In genomic region chr8:7808395-7808794, GRCm38 (mm10) we compare ENCODE assay signal across 28 mouse cellular contexts.
"Had no signal": no experiment of that assay in that cellular context is flagged by ENCODE, and none has a peak within 500 bp of the region (broad histone marks: within the 10 kb centered on the region; RNA-seq: fewer than 3 reads in every experiment).

No protein-coding gene starts in this region.

- H3K9ac ChIP-seq: limb, embryonic 12.5 days; limb, embryonic 13.5 days; limb, embryonic 15.5 days; liver, embryonic 12.5 days; liver, embryonic 13.5 days; liver, embryonic 14.5 days; liver, embryonic 15.5 days; liver, postnatal 0 days; lung, embryonic 15.5 days; midbrain, embryonic 12.5 days; midbrain, embryonic 13.5 days; midbrain, embryonic 15.5 days; neural tube, embryonic 12.5 days; neural tube, embryonic 13.5 days had no signal

- H3K27me3 ChIP-seq: limb, embryonic 12.5 days; limb, embryonic 13.5 days; limb, embryonic 15.5 days; liver, embryonic 12.5 days; liver, embryonic 13.5 days; liver, embryonic 15.5 days; lung, embryonic 15.5 days; megakaryocyte, embryonic 14.5 days; midbrain, embryonic 12.5 days; midbrain, embryonic 13.5 days; midbrain, embryonic 15.5 days; neural tube, embryonic 12.5 days; neural tube, embryonic 13.5 days had no signal

- ATAC-seq: liver, embryonic 12.5 days; liver, postnatal 0 days; midbrain, embryonic 13.5 days; midbrain, embryonic 15.5 days; midbrain, embryonic 16.5 days had no signal

- H3K4me1 ChIP-seq: limb, embryonic 10.5 days; limb, embryonic 12.5 days; limb, embryonic 13.5 days; limb, embryonic 15.5 days; liver, embryonic 12.5 days; liver, embryonic 13.5 days; liver, embryonic 15.5 days; lung, embryonic 15.5 days; megakaryocyte, embryonic 14.5 days; midbrain, embryonic 10.5 days; midbrain, embryonic 12.5 days; midbrain, embryonic 13.5 days; midbrain, embryonic 15.5 days; neural tube, embryonic 12.5 days; neural tube, embryonic 13.5 days had no signal

- DNase-seq: layer of hippocampus, postnatal 36 days; left cerebral cortex, postnatal 4 days; liver; liver, embryonic 13.5 days; liver, postnatal 0 days; lung, adult 18-20 months; midbrain, embryonic 14.5 days had no signal

- H3K36me3 ChIP-seq: limb, embryonic 10.5 days; limb, embryonic 12.5 days; limb, embryonic 13.5 days; limb, embryonic 15.5 days; liver, embryonic 12.5 days; liver, embryonic 13.5 days; liver, embryonic 15.5 days; lung, embryonic 15.5 days; midbrain, embryonic 10.5 days; midbrain, embryonic 12.5 days; midbrain, embryonic 13.5 days; midbrain, embryonic 15.5 days; neural tube, embryonic 12.5 days; neural tube, embryonic 13.5 days had no signal

- H3K27ac ChIP-seq: left cerebral cortex, adult 2 months; limb, embryonic 10.5 days; limb, embryonic 12.5 days; limb, embryonic 13.5 days; limb, embryonic 15.5 days; liver, embryonic 12.5 days; liver, embryonic 13.5 days; liver, embryonic 14.5 days; liver, embryonic 15.5 days; lung, embryonic 15.5 days; macrophage; midbrain, embryonic 10.5 days; midbrain, embryonic 12.5 days; midbrain, embryonic 13.5 days; midbrain, embryonic 15.5 days; neural tube, embryonic 12.5 days; neural tube, embryonic 13.5 days had no signal

- H3K4me3 ChIP-seq: left cerebral cortex, adult 2 months; limb, embryonic 10.5 days; limb, embryonic 12.5 days; limb, embryonic 13.5 days; limb, embryonic 15.5 days; liver, embryonic 12.5 days; liver, embryonic 13.5 days; liver, embryonic 15.5 days; lung, embryonic 15.5 days; megakaryocyte, embryonic 14.5 days; midbrain, embryonic 10.5 days; midbrain, embryonic 12.5 days; midbrain, embryonic 13.5 days; midbrain, embryonic 15.5 days; myocyte; neural tube, embryonic 12.5 days; neural tube, embryonic 13.5 days had no signal

- H3K4me2 ChIP-seq: limb, embryonic 12.5 days; limb, embryonic 13.5 days; limb, embryonic 15.5 days; liver, embryonic 11.5 days; liver, embryonic 12.5 days; liver, embryonic 13.5 days; liver, embryonic 15.5 days; lung, embryonic 15.5 days; midbrain, embryonic 11.5 days; midbrain, embryonic 12.5 days; midbrain, embryonic 13.5 days; midbrain, embryonic 15.5 days; neural tube, embryonic 12.5 days; neural tube, embryonic 13.5 days had no signal

- H3K9me3 ChIP-seq: limb, embryonic 10.5 days; limb, embryonic 12.5 days; limb, embryonic 13.5 days; limb, embryonic 15.5 days; liver, embryonic 12.5 days; liver, embryonic 13.5 days; liver, embryonic 15.5 days; lung, embryonic 15.5 days; midbrain, embryonic 10.5 days; midbrain, embryonic 12.5 days; midbrain, embryonic 13.5 days; midbrain, embryonic 15.5 days; neural tube, embryonic 12.5 days; neural tube, embryonic 13.5 days had no signal
